ENCODE assay signal across 8 mouse cellular contexts in genomic region chr19:32292067-32292739, GRCm38 (mm10).
DNase-seq lines count a peak whose midpoint lies in the region; ATAC-seq and TF ChIP-seq lines count a peak whose summit lies in the region.

No protein-coding gene starts in this region.

- no peak overlapping the region for H3K4me2 ChIP-seq in embryonic facial prominence, embryonic 14.5 days (ENCODE audit: low read depth, low read length)
- peak overlapping the region; percentile 26; the same call in 1 of the 2 replicates for H3K4me2 ChIP-seq in lung, embryonic 16.5 days (ENCODE audit: low read depth, low read length)

- H3K36me3 ChIP-seq in embryonic facial prominence, embryonic 14.5 days (ENCODE audit: control insufficient read depth, insufficient read depth, low read length), result no peaks in the 10 kb centered on the region
- no peaks in the 10 kb centered on the region for H3K36me3 ChIP-seq in embryonic facial prominence, embryonic 10.5 days (replicated peaks)
- H3K36me3 ChIP-seq in lung, embryonic 16.5 days (ENCODE audit: control insufficient read depth, insufficient read depth, low read length), result no peaks in the 10 kb centered on the region

- H3K27ac ChIP-seq in embryonic facial prominence, embryonic 14.5 days (replicated peaks; ENCODE audit: low read depth, low read length), result peak overlapping the region; percentile 16; the same call in 1 of the 2 replicates
- H3K27ac ChIP-seq in embryonic facial prominence, embryonic 10.5 days (replicated peaks), result no peak overlapping the region
- H3K27ac ChIP-seq in cortical plate, adult 2 months (ENCODE audit: insufficient read depth, low read length), result peak overlapping the region; percentile 43
- peak overlapping the region; percentile 72 for H3K27ac ChIP-seq in lung, embryonic 16.5 days (ENCODE audit: low read length)

- H3K27me3 ChIP-seq in embryonic facial prominence, embryonic 14.5 days (replicated peaks; ENCODE audit: control insufficient read depth, insufficient read depth, low read length), result no peaks in the 10 kb centered on the region
- no peaks in the 10 kb centered on the region for H3K27me3 ChIP-seq in embryonic facial prominence, embryonic 10.5 days (replicated peaks; ENCODE audit: low read depth, poor library complexity, severe bottlenecking)
- H3K27me3 ChIP-seq in lung, embryonic 16.5 days (ENCODE audit: control insufficient read depth, insufficient read depth, low read depth, low read length), result no peaks in the 10 kb centered on the region

- DNase-seq in embryonic facial prominence, embryonic 14.5 days (ENCODE audit: low spot score), result peak; percentile 81
- no peak for DNase-seq in embryonic facial prominence, embryonic 10.5 days (ENCODE audit: low spot score)
- DNase-seq in MN1 (ENCODE audit: low spot score), result peak; percentile 76
- DNase-seq in induced T-regulatory cell, adult 2 months (ENCODE audit: low read depth), result peak; percentile 90
- no peak for DNase-seq in right cerebral cortex, postnatal 25 days

- no peak for TF ChIP-seq POLR2A in cortical plate, adult 2 months (IDR thresholded peaks at IDR 0.05; ENCODE audit: extremely low read depth, insufficient read depth, low read length)

- no peaks in the 10 kb centered on the region for H3K9me3 ChIP-seq in embryonic facial prominence, embryonic 14.5 days (ENCODE audit: control insufficient read depth, low read length)
- H3K9me3 ChIP-seq in embryonic facial prominence, embryonic 10.5 days, result no peaks in the 10 kb centered on the region
- H3K9me3 ChIP-seq in lung, embryonic 16.5 days (ENCODE audit: control insufficient read depth, low read length), result no peaks in the 10 kb centered on the region

- no peak for TF ChIP-seq CTCF in cortical plate, adult 2 months (IDR thresholded peaks at IDR 0.05; ENCODE audit: extremely low read depth, insufficient read depth, low read length)

- H3K4me1 ChIP-seq in embryonic facial prominence, embryonic 14.5 days (ENCODE audit: control insufficient read depth, insufficient read depth, low read length), result peaks cover 9% of the 10 kb centered on the region
- peaks cover 48% of the 10 kb centered on the region for H3K4me1 ChIP-seq in embryonic facial prominence, embryonic 10.5 days
- H3K4me1 ChIP-seq in cortical plate, adult 2 months (ENCODE audit: control insufficient read depth, insufficient read depth, low read length), result peaks cover 8% of the 10 kb centered on the region; the same call in 1 of the 2 replicates
- peaks cover 21% of the 10 kb centered on the region for H3K4me1 ChIP-seq in lung, embryonic 16.5 days (replicated peaks; ENCODE audit: control insufficient read depth, insufficient read depth, low read length)

- no peak overlapping the region for H3K4me3 ChIP-seq in embryonic facial prominence, embryonic 14.5 days (ENCODE audit: low read depth, low read length)
- H3K4me3 ChIP-seq in embryonic facial prominence, embryonic 10.5 days, result no peak overlapping the region
- H3K4me3 ChIP-seq in cortical plate, adult 2 months (ENCODE audit: insufficient read depth, low read length), result no peak overlapping the region
- no peak overlapping the region for H3K4me3 ChIP-seq in lung, embryonic 16.5 days (ENCODE audit: low read length)

- H3K9ac ChIP-seq in embryonic facial prominence, embryonic 14.5 days (ENCODE audit: low read depth, low read length), result no peak overlapping the region
- H3K9ac ChIP-seq in lung, embryonic 16.5 days (ENCODE audit: low read length), result no peak overlapping the region

- peak; percentile 88 for ATAC-seq in embryonic facial prominence, embryonic 14.5 days (ENCODE audit: low read depth)
- ATAC-seq in lung, embryonic 16.5 days (ENCODE audit: low read depth), result peak; percentile 76
- ATAC-seq in frontal cortex, adult (ENCODE audit: low TSS enrichment), result no peak

- 50% methylated on average over 12 of the region's 12 CpGs for WGBS in embryonic facial prominence, embryonic 14.5 days
- 85% methylated on average over 12 of the region's 12 CpGs for WGBS in embryonic facial prominence, embryonic 10.5 days
- 30% methylated on average over 12 of the region's 12 CpGs for WGBS in lung, embryonic 16.5 days

Comparison
In these comparisons a context has a peak if more than half of its experiments do, and no peak if none do; other contexts are left out.
1. DNase-seq: peak in embryonic facial prominence, embryonic 14.5 days (single experiment), MN1 (single experiment) and induced T-regulatory cell, adult 2 months (single experiment); none in embryonic facial prominence, embryonic 10.5 days (single experiment) and right cerebral cortex, postnatal 25 days (single experiment).